Mouse (Mus musculus): ENCODE results near the gene Cdh4. TPM values are rescaled to one million over a fixed set of nuclear protein-coding genes. Genes with fewer than 3 reads are reported as not detected.

The Cdh4 gene
- polyA plus RNA-seq, 2 experiments, result 0.07 to 0.09 TPM

DNA sequence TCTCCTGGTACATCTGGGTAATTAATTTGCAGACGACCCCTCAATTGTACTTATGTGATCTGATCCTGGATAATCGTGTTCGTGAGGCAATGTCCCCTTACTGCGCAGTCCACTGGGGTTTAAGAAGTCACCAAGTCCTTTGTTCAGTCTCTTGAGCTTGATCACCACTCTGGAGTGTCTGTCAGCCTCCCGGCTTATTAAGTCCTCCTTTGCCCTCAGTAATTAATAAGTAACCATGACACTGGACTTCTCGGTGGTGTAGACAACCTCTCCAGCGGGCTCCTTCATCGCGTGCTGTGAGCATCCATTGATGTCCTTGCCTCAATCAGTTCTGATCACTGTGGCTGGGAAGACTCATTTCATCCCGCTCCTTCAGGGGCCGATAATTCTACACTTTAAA lies 28.0 kb upstream of the Cdh4 start:
- Histone ChIP-seq H3K27me3 (ENCODE audit: control insufficient read depth, insufficient read depth, low read length) (no peaks in the 10 kb centered on the region), H3K9me3 (ENCODE audit: control insufficient read depth, low read length) (no peaks in the 10 kb centered on the region), H3K4me1 (replicated peaks; ENCODE audit: control insufficient read depth in 2 of 2, insufficient read depth in 2 of 2, low read length in 1 of 2) (no peaks in the 10 kb centered on the region), H3K27ac (no peak overlapping the region), H3K4me3 (ENCODE audit: insufficient read depth in 1 of 2, low read depth in 2 of 2, low read length in 2 of 2) (no peak overlapping the region), H3K36me3 (replicated peaks; ENCODE audit: control insufficient read depth, insufficient read depth, low read depth) (no peaks in the 10 kb centered on the region), H3K4me2 (ENCODE audit: low read depth) (no peak overlapping the region), H3K9ac (replicated peaks) (no peak overlapping the region)
- ATAC-seq (ENCODE audit: insufficient read depth), result no peak
- 68% methylated on average over 11 of the region's 11 CpGs for WGBS (ENCODE audit: insufficient replicate concordance)
- TF ChIP-seq EP300 (IDR thresholded peaks at IDR 0.05; ENCODE audit: low read depth) (no peak), CTCF (IDR thresholded peaks at IDR 0.05; ENCODE audit: low read depth) (no peak)
- DNase-seq (ENCODE audit: low read depth in 3 of 3, low spot score in 3 of 3), result no peak

DNA sequence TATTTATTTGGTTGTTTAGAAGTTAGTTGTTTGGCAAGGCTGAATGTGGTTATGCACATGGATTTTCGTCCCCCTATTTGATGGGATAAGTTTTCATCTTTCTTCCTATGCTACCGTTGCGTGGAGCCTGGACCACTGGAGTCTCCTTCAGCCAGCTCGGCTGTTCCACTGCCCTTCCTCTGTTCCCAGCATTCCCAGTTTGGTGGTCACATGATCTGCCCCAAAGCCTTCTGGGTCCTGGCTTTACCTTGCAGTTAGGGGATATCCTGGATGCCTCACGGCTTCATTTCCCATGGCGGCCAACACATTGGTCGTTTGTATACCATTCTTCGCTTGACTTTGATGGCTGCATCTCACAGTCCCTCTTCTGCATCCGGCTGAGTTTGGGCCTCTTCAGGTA lies 27.5 kb upstream of the Cdh4 start:
- no peak for ATAC-seq (ENCODE audit: insufficient read depth)
- no peaks in the 10 kb centered on the region for H3K36me3 ChIP-seq (replicated peaks; ENCODE audit: control insufficient read depth, insufficient read depth, low read depth)
- no peaks in the 10 kb centered on the region for H3K4me1 ChIP-seq (replicated peaks; ENCODE audit: control insufficient read depth in 2 of 2, insufficient read depth in 2 of 2, low read length in 1 of 2)
- H3K4me2 ChIP-seq (ENCODE audit: low read depth), result no peak overlapping the region
- no peaks in the 10 kb centered on the region for H3K9me3 ChIP-seq (ENCODE audit: control insufficient read depth, low read length)
- TF ChIP-seq CTCF (IDR thresholded peaks at IDR 0.05; ENCODE audit: low read depth), result no peak
- no peak for TF ChIP-seq EP300 (IDR thresholded peaks at IDR 0.05; ENCODE audit: low read depth)
- no peaks in the 10 kb centered on the region for H3K27me3 ChIP-seq (ENCODE audit: control insufficient read depth, insufficient read depth, low read length)
- no peak overlapping the region for H3K4me3 ChIP-seq (ENCODE audit: insufficient read depth in 1 of 2, low read depth in 2 of 2, low read length in 2 of 2)
- no peak for DNase-seq (ENCODE audit: low read depth in 3 of 3, low spot score in 3 of 3)
- 68% methylated on average over 9 of the region's 9 CpGs for WGBS (ENCODE audit: insufficient replicate concordance)
- H3K9ac ChIP-seq (replicated peaks), result no peak overlapping the region
- H3K27ac ChIP-seq, result no peak overlapping the region

DNA sequence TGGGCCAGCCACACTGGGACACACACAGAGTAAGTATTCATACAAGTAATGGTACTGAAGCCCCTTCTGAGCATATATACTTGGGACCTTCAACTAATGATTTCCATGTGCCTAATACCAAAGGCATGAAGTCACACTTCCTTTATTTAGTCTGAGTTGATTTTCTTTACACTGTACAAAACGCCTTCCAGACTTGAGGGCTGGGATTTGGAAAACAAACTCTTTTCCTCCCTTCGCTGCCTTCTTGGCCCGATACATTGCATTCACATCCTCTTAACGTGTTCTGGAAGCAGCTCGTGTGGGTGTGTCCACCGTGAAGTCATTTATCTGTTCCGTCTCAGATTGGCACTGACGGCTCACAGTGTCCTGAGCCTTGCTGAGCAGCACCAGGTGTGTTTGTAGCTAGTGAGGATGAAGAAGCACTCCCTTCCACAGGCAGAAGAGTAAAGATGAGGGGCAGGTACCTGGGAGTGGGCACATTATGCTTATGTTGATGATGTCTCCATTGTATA lies 26.3 kb upstream of the Cdh4 start:
- ATAC-seq (ENCODE audit: insufficient read depth) (no peak), DNase-seq (ENCODE audit: low read depth in 3 of 3, low spot score in 3 of 3) (no peak)
- Histone ChIP-seq H3K9ac (replicated peaks) (no peak overlapping the region), H3K9me3 (ENCODE audit: control insufficient read depth, low read length) (no peaks in the 10 kb centered on the region), H3K36me3 (replicated peaks; ENCODE audit: control insufficient read depth, insufficient read depth, low read depth) (no peaks in the 10 kb centered on the region), H3K27me3 (ENCODE audit: control insufficient read depth, insufficient read depth, low read length) (no peaks in the 10 kb centered on the region), H3K4me3 (ENCODE audit: insufficient read depth in 1 of 2, low read depth in 2 of 2, low read length in 2 of 2) (no peak overlapping the region), H3K27ac (no peak overlapping the region), H3K4me1 (replicated peaks; ENCODE audit: control insufficient read depth in 2 of 2, insufficient read depth in 2 of 2, low read length in 1 of 2) (no peaks in the 10 kb centered on the region), H3K4me2 (ENCODE audit: low read depth) (no peak overlapping the region)
- 57% methylated on average over 8 of the region's 8 CpGs for WGBS (ENCODE audit: insufficient replicate concordance)
- TF ChIP-seq EP300 (IDR thresholded peaks at IDR 0.05; ENCODE audit: low read depth) (no peak), CTCF (IDR thresholded peaks at IDR 0.05; ENCODE audit: low read depth) (no peak)

DNA sequence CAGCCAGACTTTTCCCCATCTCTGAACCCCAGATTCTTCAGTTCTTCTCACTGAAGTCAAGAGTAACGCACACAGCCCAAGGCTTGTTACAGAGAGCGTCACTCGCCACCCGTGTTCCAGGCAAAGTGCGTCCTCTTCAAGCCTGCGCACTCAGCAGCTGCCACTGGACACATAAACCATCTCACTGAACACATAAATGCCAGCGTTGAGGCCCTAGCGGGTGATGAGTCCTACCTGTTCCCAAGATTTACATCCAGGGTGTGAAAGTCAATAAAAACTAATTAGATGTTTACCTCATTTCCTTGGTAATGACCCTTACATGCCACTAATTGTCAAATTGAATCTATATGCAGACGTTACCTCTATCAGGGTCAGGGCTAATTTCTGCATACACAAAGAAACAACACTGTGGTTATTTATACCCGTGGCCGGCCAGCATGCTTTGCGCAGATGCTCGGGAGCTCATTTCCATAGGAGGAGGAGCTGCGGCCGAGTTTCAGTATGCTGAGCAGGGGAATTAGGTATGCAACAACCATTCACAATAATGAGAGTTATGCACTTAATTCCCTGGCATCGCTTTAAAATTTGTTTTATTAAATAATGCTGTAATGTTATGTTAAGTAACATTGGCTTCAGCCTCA lies 25.5 kb upstream of the Cdh4 start:
- DNase-seq (ENCODE audit: low read depth in 3 of 3, low spot score in 3 of 3) (no peak), ATAC-seq (ENCODE audit: insufficient read depth) (no peak)
- no peak overlapping the region for H3K9ac ChIP-seq (replicated peaks)
- no peak overlapping the region for H3K4me2 ChIP-seq (ENCODE audit: low read depth)
- TF ChIP-seq EP300 (IDR thresholded peaks at IDR 0.05; ENCODE audit: low read depth) (no peak), CTCF (IDR thresholded peaks at IDR 0.05; ENCODE audit: low read depth) (no peak)
- no peak overlapping the region for H3K27ac ChIP-seq
- H3K9me3 ChIP-seq (ENCODE audit: control insufficient read depth, low read length), result no peaks in the 10 kb centered on the region
- WGBS (ENCODE audit: insufficient replicate concordance), result 61% methylated on average over 16 of the region's 16 CpGs
- H3K4me1 ChIP-seq (replicated peaks; ENCODE audit: control insufficient read depth in 2 of 2, insufficient read depth in 2 of 2, low read length in 1 of 2), result no peaks in the 10 kb centered on the region
- H3K4me3 ChIP-seq (ENCODE audit: insufficient read depth in 1 of 2, low read depth in 2 of 2, low read length in 2 of 2), result no peak overlapping the region
- no peaks in the 10 kb centered on the region for H3K27me3 ChIP-seq (ENCODE audit: control insufficient read depth, insufficient read depth, low read length)
- no peaks in the 10 kb centered on the region for H3K36me3 ChIP-seq (replicated peaks; ENCODE audit: control insufficient read depth, insufficient read depth, low read depth)

DNA sequence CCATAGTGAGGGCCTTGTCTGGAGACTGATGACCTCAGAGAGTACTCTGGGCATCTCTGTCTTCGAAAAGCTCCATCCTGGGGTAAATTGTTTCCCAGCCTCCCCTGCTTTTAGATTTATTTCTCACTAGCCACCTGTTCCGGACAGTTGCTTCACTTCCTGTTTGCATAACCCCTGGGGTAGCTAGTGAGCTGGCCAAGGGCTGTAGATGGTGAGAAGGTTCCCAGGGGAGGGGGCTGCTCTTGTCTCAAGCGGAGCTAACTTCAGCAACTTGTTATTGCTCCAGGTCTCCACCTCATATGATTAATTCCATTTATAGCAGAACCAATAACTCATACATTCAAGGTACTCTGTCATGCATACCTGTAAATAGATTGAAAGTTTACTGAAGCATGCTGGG lies 16.6 kb upstream of the Cdh4 start:
- no peak overlapping the region for H3K9ac ChIP-seq (replicated peaks)
- no peak overlapping the region for H3K4me3 ChIP-seq (ENCODE audit: insufficient read depth in 1 of 2, low read depth in 2 of 2, low read length in 2 of 2)
- no peaks in the 10 kb centered on the region for H3K4me1 ChIP-seq (replicated peaks; ENCODE audit: control insufficient read depth in 2 of 2, insufficient read depth in 2 of 2, low read length in 1 of 2)
- H3K4me2 ChIP-seq (ENCODE audit: low read depth), result no peak overlapping the region
- WGBS (ENCODE audit: insufficient replicate concordance), result 43% methylated on average over 3 of the region's 3 CpGs
- no peaks in the 10 kb centered on the region for H3K36me3 ChIP-seq (replicated peaks; ENCODE audit: control insufficient read depth, insufficient read depth, low read depth)
- no peak overlapping the region for H3K27ac ChIP-seq
- no peaks in the 10 kb centered on the region; the same call in 1 of the 2 replicates for H3K9me3 ChIP-seq (ENCODE audit: control insufficient read depth, low read length)
- DNase-seq (ENCODE audit: low read depth in 3 of 3, low spot score in 3 of 3) (no peak), ATAC-seq (ENCODE audit: insufficient read depth) (no peak)
- TF ChIP-seq CTCF (IDR thresholded peaks at IDR 0.05; ENCODE audit: low read depth), result no peak
- no peak for TF ChIP-seq EP300 (IDR thresholded peaks at IDR 0.05; ENCODE audit: low read depth)
- H3K27me3 ChIP-seq (ENCODE audit: control insufficient read depth, insufficient read depth, low read length), result no peaks in the 10 kb centered on the region
